Mouse (Mus musculus): Measurements from ENCODE around the gene Dstyk.

Gene Dstyk

DNA sequence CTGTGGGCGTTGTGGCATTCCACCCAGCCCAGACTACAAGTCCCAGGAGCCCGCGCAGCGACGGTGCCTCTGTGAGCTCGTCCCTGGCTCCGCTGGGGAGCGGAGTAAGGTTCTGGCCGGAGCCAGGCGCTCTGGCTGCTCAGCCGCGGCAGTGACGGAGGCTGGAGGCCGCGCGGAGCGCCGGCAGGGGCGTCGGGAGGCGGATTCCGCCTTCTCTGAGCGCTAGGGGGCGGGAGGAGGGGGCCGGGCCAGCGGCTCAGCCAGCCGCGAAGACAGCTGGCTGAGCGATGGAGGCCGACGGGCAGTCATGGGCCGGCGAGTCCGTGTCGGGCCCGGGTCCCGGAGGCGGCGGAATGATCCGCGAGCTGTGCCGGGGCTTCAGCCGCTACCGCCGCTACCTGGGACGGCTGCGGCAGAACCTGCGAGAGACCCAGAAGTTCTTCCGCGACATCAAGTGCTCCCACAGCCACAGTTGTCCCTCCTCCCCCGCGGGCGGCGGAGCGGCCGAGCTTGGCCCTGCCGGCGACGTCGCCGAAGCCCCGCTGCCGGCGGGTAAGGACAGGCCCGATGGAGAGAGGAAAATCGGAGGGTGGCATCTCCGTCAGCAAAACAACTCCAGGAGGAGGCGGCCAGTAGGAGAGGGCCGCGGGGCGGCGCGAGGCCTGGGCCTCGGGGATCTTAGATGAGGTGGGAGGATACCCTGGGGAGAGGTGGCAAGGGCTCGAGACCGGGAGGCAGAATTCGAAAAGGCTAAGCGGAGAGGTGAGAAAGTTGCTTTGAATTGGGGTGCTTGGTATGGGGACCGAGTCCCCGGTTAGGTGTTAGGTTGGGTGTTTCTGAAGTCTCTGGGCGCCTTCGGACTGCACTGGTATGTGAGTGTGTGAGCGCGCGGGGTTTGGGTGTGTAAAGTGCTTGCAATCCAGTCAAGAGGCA lies at the start of gene Dstyk:
Gene Dstyk, plus strand, starts transcription at position 237 of the 933 bp plus-strand sequence.
- peak; percentile 77 for DNase-seq (ENCODE audit: low spot score)

DNA sequence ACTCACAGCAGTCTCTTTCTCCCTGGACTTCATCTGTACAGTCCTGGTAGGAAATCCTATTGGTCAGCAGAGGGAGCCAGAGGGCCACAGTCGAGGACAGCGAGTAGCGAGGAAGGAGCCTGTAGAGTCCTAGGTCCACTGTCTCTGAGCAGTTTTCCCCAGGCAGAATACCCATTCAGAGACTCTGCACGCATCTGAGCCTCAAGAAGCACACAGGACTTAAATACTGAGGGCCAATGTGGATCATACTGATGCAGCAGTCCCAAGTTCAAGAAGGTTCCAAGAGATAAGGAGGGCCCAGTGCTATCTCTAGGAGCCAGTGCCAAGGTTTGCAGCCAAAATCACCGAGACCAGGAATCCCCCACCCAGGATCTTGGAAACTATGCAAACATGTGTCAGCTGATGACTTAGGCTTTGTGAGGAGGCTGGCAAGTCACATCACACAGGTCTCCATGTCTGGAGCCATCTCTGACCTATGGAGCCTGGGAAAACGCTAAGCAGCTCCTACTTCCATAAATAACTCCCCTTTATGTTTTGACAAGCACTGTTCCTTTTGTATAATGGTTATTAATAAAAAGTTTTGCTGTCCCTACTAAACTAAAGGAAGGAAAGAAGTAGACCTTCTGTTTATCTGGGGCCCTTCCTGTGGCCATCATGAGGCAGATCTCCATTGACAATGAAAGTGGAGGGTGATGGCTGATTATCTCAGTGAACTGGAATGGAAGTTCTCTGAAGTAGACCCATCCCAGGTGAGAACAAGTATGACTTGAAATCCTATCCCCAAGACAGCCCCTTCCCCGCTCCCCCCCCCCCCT lies 49.5 kb upstream of the Dstyk start:
- DNase-seq (ENCODE audit: low spot score) = peak; percentile 58

DNA sequence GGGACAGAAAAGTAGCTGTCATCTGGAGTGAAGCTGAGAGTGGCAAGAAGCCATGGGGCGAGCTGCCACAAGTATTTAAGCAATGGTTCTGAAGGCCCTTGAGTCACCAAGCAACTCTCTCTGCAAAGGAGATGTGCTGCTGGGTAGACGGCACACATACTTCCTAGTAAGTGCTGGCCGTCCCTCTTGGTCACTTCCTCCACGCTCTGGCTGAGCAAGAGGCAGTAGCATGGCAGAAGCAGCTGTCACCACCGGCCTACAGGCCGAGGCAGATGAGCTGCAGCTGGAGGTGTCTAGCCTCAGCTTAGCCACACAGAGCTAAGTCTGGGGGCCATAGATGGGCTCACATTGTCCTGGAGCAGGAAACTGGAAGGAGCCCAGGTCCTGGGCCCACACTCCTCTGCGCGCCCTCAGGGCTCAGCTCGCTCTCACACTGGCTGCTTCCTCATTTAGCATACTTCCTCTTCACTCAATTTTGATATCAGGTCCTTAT lies 46.6 kb upstream of the Dstyk start:
- DNase-seq (ENCODE audit: low spot score) = no peak

DNA sequence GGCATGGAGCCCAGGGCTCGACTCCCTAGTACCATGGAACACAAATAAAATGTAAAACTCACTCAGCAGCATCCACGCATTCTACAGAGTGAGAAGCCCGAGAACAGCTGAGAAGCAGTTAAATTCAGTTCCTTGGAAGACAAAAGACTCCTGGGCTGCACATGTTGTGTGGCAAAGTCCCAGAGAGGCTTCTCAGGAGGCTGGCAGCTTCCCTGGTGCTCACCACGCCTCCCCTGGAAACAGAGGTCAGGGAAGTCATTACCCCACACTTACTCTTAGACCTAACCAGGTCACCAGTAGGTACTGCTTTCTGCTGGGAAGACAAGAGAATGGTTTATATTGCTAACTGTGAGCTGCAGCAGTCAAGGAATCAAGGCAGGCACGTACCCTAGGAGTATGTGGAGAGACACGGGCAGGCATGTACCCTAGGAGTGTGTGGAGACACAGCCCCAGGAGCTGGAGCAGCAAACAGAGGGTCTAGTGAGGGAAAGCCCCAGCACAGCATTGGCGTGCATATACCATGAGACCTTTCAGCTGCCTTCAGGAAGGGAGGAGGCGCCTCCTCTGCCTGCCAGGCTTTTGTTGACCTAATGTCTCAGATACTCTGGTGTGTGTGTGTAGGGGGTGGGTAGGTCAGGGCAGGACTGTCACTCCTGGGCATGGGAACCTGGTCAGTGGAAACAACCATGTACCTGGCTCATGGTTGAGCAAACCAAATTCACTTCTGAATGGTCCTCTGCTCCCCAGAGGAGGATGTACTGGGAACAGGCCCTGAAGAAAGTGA lies 45.9 kb upstream of the Dstyk start:
- DNase-seq (ENCODE audit: low spot score) = no peak

DNA sequence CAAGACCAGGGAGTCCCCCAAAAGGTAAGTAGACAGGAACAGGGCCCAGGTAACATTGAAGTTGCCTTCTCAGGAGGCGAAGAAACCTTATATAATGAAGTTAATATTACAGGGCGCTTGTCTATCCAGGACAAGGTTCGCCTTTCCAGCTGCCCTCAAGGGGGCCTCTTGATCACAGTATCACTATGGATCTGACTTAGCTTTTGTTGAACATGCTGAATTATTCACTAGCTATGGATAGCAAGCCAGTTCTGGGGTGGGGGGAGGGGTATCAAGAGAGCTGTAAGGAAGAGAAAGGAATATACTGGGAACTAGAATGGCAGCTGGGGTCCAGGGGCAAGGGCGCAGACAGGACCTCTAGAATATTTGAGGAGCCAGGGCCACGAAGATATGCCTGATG lies 45.0 kb upstream of the Dstyk start:
- no peak for DNase-seq (ENCODE audit: low spot score)

DNA sequence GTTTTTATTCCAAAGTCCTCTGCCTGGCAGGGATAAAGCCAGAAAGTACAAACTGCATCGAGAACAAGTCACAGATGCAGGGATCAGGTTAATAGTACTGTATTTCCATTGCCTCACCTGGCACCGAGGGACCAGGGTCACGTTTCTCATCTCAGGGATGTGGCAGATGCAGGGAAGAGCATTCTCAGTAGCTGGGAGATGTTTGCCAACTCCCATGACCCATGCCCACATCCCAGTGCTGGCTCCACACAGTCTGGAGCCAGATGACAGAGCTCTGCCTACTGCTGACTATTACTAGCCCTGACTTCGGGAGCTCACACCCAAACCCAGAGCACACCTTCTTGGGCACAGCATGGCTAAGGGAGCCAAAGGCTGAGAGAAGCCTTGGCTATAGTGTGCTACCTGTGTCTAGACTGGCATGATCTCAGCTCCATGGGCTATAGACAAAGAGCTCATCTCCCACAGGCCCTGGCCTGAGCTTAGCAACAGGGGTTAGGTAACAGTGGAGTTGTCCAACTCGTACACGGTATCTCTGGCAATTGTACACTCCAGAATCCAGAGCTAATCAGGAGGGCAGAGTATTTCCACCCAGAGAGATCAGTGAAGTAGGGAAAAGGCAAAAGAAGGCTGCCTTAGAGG lies 44.3 kb upstream of the Dstyk start:
- no peak for DNase-seq (ENCODE audit: low spot score)

DNA sequence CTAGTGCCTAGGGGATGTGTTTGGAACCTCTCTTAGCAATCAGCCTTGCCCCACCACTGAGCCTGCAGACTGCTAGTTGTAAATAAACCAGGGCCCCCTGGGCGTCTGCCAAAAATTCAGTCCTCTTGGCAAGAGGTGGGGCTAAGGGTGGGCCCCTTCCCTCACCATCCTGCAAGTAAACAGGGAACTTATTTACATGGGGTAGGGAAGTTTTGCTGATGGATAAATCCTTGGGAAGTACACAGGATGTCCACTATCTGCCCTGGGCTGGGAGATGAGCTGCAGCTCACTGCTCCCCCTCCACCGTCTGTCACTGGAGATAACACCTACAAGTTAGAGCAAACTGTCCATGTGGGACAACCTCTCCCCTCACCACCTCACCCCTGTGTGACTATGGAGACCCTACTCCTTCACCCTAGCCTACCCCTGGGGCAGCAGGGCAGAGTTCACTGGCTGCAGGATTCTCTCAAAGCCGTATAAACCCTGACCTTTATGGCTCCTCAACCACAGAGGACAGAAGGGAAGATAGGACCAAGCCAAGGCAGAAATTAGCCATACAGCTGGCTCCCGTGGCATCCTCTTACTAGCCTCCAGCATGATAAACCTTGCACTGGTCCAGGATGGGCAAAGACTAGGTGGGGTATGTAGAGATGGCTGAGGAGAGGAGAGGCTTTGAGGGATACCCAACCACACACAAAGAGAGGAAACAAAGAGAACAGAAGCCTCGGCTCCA lies 43.0 kb upstream of the Dstyk start:
- DNase-seq (ENCODE audit: low spot score) = no peak

DNA sequence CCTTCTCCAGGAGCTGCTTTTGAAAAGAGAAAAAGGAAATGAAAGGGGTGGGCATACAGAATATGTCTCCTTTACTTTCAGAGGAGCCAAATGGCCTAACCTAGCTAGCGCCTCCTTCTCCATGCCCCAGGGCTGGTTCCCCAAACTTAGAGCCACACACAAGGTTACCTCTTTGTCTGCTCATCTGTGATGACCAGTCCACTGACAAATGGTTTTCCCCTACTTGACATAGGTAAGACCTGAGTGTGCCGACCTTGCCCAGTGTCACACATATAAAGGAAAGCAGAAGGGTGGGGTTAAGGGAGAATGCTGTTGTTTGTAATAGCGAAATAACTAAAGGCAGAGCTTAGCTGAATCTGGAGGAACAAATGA lies 42.5 kb upstream of the Dstyk start:
- no peak for DNase-seq (ENCODE audit: low spot score)

DNA sequence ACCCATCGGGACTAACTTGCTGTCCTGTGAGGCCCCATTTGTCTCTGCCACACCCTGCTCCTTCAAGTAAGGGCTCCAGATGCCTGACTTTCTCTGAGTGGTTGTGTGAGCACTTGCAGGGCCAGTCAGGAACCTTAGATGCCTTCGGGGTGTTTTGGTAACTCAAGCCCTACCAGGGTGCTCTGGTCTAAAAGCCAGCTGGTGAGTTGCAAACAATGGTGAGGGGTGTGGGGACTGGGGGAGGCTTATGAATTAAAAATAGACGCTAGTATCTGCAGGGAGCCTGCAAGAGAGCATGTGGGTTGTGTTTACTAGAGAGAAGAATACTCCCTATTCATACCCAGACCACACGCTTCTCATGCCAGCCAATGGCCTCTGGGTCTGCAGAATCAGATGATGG lies 42.1 kb upstream of the Dstyk start:
- DNase-seq (ENCODE audit: low spot score) = no peak

DNA sequence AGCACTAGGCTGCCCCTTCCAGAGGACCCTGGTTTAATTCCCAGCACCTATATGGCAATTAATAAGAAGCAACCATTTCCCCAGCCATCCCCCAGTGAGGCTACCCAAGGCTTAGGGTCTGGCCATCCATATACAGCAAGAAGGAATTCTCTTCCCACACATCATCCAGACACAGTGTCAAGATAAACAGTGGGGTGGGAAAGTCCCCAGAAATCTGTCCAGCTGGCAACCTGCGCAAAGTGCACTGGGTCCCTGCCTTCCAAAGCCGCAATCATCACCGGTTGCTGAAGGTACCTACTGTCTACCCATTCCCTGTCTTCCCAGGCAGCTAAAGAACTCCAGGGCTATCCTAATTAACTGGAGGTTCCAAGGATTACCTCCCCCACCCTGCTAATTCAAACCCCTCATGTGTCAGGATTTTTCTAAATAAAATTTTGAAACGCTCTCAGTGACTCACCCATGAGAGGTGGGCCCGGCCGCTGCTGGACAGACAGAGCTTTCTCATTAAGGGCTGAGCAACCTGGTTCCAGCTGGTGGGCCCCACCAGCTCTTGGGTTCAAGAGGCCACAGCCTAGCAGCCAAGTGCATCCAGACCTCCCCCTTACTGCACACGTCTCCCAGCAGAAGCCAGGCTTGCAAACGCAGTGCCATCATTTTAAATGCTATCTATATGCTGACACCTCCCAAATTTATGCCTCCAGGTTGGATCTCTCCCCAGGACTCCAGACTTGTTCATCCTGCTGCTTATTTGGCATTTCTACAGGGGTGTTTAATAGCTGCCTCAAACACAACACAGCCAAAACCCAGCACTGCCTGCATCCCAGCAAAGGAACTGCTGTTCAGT lies 40.9 kb upstream of the Dstyk start:
- no peak for DNase-seq (ENCODE audit: low spot score)

DNA sequence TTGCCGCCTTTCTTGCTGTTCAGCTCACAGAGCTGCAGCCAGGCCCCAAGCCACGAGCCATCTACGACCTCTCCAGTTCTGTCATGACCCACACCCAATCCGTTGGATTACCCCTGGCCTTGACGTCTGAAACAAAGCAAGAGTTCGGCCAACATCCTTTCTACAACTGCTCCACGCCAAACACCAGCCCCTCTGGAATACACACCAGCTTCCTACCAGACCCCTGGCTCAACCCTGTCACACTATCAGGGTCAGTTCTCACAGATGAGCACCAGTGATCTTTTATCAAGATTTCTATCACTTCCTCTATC lies 40.3 kb upstream of the Dstyk start:
- no peak for DNase-seq (ENCODE audit: low spot score)

DNA sequence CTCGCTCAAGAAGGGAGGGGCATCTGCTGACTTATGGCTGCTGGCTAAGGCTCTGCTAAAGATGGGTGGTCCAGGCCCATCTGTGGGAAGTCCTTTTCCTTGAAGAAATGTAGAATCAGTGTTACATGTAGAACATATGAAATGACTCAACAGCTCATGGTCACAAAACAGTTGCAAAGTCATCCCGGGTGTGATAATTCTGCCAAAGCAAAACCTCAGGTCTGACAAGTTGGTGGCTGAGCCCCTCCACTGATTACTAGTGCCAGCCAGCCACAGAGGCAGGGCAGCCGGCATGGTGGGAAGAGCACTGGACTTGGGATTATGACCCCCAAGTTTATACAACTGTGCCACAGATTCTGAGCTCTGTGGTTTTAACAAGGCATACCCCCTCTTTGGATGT lies 39.5 kb upstream of the Dstyk start:
- DNase-seq (ENCODE audit: low spot score) = no peak

DNA sequence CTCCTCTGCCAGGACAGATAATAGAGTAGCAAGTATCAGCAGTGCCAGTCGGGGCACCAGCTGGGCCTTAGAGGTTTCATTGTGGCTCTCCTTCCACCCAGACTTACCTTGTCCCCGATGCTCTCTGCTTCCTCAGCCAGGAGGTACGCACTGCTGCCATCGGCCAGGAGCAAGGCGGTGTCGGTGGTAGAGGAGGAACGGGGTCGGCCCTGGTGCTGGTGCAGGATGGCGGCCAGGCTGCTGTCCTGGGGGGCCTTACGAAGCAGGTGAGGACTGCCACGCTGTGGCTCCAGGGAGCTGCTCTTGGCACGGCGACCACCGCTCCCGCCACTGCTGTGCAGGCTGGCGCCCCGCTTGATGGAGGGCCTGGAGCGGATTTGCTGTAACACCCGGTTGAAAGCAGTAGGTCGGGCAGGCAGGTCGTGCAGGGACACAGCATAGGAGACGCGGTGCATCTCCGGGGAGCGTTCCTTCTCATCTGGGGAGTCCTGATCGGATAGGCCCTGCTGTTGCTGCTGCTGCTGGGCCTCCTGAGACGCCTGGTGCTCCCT lies 36.7 kb upstream of the Dstyk start:
- no peak for DNase-seq (ENCODE audit: low spot score)

DNA sequence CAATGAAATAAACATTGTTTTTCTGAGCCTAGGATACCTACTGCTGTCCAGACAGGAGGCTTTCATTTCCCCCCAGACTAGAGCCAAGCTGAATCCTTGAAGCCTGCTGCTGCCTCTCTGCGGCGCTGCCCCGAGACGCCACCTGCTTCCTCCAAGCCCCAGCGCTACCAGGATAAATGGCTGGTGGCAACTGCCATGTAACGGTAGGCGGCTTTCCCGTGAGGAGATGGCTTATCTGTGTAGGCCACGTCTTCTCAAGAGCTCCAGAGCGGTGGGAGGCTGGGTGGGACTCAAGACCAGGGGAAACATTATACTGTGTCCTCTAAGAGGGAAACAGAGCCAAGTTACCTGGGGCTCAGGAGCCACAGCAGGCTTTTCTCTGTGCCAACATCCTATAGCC lies 35.4 kb upstream of the Dstyk start:
- no peak for DNase-seq (ENCODE audit: low spot score)

DNA sequence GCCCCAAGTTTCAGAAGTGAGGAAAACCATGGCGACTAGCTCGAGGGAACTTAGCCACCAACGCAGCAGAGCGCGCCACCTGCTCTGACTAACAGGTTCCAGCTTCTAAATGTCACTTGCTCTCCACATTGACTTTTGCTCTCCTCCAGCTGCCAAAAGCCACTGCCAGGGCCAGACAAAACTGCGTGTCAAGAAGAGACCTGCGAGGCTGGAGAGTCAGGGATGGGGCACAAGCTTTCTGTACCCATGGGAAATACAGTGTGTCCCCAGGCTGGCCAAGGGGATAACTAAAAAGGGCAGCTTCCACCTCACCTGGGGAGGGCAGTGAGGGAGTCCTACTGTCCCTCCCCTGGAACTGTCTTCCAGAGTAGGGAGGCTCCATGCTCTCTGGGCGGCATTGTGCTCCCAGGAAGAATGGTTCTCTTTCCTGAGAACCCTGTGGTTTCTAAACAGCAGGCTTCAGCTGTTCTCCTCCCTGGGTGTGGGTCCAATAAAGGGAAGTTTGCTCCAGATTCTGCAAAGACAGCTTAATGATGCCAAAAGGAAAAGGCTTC lies 33.3 kb upstream of the Dstyk start:
- no peak for DNase-seq (ENCODE audit: low spot score)

DNA sequence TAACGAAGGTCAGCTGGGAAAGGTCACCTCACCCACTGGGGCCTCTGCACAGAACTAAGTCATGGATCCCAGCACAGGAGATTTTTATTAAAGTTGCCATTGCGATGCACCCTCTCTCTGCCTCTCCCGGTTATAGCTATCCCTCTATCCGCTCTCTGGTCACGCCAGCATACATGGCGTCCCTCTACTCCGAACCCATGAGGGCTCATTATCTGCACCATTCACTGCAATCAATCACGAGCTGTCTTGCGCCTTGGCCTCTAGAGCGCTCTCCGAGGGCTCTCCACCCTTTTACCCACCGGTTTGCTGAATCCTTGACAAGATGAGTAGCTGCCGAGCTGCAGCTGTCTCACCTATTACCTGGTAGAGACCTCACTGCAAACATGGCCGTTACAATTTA lies 32.1 kb upstream of the Dstyk start:
- DNase-seq (ENCODE audit: low spot score) = no peak

DNA sequence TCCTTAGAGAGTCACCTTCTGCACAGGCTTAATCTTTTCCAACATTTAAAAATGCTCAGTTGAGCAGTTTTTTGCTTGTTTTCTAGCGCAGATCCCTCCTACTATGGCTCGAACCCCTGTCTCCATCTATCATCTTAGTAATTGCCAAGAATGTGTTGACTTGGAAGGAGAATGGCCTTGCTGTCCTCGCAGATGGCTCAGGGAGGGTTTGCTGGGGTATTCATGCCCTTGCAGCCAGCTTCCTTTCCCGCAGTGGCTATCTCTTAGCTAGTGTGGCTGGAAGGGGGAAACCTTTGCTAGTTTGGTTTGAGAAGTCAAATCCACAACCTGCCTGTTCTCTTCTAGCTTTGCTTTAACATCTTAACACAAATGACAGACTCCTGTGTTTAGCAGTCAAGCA lies 31.6 kb upstream of the Dstyk start:
- no peak for DNase-seq (ENCODE audit: low spot score)

DNA sequence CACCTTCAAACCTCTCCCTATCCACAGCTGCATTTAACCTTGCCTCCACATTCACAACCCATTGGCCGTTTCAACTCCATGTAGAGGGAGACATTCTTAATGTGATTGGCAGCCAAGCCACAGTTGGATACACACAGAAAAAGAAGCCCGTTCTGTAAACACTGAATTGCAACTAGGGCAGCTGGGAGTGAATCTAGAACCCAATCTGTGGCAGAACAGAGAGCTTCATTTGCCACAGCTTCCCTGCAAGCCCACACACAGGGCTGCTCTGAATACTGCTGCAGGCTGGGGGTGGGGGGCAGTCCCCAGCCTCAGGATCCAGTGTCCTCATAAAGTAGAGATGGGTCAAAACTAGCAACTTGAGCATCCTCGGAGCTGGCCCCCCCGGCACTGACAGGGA lies 31.1 kb upstream of the Dstyk start:
- DNase-seq (ENCODE audit: low spot score) = no peak

DNA sequence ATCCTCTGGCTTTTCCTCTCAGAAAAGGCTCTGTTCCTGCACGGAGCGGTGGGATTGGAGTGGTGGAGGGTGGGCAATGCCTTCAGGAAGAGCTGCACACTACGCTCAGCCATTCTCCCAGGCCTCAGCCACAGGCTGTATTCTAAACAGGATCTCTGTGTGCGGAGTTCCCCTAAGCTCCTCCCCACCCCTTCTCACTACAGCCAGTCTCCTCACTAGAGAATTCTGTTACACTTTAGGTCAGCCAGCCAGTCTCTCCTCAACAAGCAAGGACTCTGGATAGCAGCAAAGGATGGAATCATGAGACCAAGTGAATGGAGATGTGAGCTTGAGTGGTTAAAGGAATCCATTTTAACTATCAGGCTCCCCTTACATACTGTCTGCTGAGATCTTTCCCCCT lies 29.4 kb upstream of the Dstyk start:
- no peak for DNase-seq (ENCODE audit: low spot score)
